Mouse (Mus musculus) cerebellum, adult 11 months (tissue): Measurements from ENCODE around the gene Bckdha.

Experiments used
- DNase-seq: peaks from one replicate; pipeline ENCODE4 v3.0.0; 2022

The Bckdha gene

GRCm38 (mm10) chr7:25611501-25611900, 47.3 kb downstream of the Bckdha start:
- DNase-seq = no peak

- no peak for DNase-seq
These were observed 48.7 kb downstream of the Bckdha start for GRCm38 (mm10) chr7:25610056-25610455.

- DNase-seq = no peak
These were observed 51.6 kb downstream of the Bckdha start for GRCm38 (mm10) chr7:25607196-25607595.

GRCm38 (mm10) chr7:25606625-25607063, 52.1 kb downstream of the Bckdha start:
- DNase-seq = no peak

GRCm38 (mm10) chr7:25601346-25601745, 57.4 kb downstream of the Bckdha start:
- no peak for DNase-seq

- DNase-seq = no peak
These were observed 58.1 kb downstream of the Bckdha start for GRCm38 (mm10) chr7:25600666-25601065.

- DNase-seq = peak; percentile 51
These were observed 59.1 kb downstream of the Bckdha start for GRCm38 (mm10) chr7:25599663-25600062.

GRCm38 (mm10) chr7:25593859-25594258, 64.9 kb downstream of the Bckdha start:
- DNase-seq = no peak

GRCm38 (mm10) chr7:25591226-25591625, 67.6 kb downstream of the Bckdha start:
- DNase-seq = no peak

GRCm38 (mm10) chr7:25585351-25586204, 73.2 kb downstream of the Bckdha start:
- DNase-seq = no peak

- no peak for DNase-seq
These were observed 74.1 kb downstream of the Bckdha start for GRCm38 (mm10) chr7:25584651-25585050.

- no peak for DNase-seq
These were observed 76.4 kb downstream of the Bckdha start for GRCm38 (mm10) chr7:25582301-25582810.
